Mouse (Mus musculus) heart, adult 11 months (tissue): ENCODE measurements at regions not wholly inside any gene's neighbourhood (a gene's known extent, or its start where the extent isn't known, plus 50 kb on each side); places are given as distances from the start of the nearest gene placed in this dataset.

Source experiments
- DNase-seq: peaks from one replicate; pipeline ENCODE4 v3.0.0; 2022

GRCm38 (mm10) chr4:87501791-87502190 is 271.5 kb upstream of the Slc24a2 start:
- DNase-seq, result no peak

GRCm38 (mm10) chr4:87500441-87500840 is 270.2 kb upstream of the Slc24a2 start:
- DNase-seq, result no peak

GRCm38 (mm10) chr4:87487798-87488197 is 257.5 kb upstream of the Slc24a2 start:
- no peak for DNase-seq

- no peak for DNase-seq
Observed at GRCm38 (mm10) chr4:87475537-87475936, 245.3 kb upstream of the Slc24a2 start.

- DNase-seq, result no peak
Observed at GRCm38 (mm10) chr4:87473331-87474039, 243.2 kb upstream of the Slc24a2 start.

- DNase-seq, result no peak
Observed at GRCm38 (mm10) chr4:87472787-87473186, 242.5 kb upstream of the Slc24a2 start.

GRCm38 (mm10) chr4:87471385-87471784 is 241.1 kb upstream of the Slc24a2 start:
- no peak for DNase-seq

GRCm38 (mm10) chr4:87467600-87467999 is 237.3 kb upstream of the Slc24a2 start:
- no peak for DNase-seq

- DNase-seq, result no peak
Observed at GRCm38 (mm10) chr4:87467018-87467417, 236.7 kb upstream of the Slc24a2 start.

GRCm38 (mm10) chr4:87461181-87461912 is 231.1 kb upstream of the Slc24a2 start:
- peak; percentile 92 for DNase-seq

GRCm38 (mm10) chr4:87455863-87456578 is 225.7 kb upstream of the Slc24a2 start:
- DNase-seq, result no peak

GRCm38 (mm10) chr4:87452122-87452521 is 221.8 kb upstream of the Slc24a2 start:
- no peak for DNase-seq

GRCm38 (mm10) chr4:87451251-87451650 is 221.0 kb upstream of the Slc24a2 start:
- DNase-seq, result no peak

GRCm38 (mm10) chr4:87448338-87448737 is 218.1 kb upstream of the Slc24a2 start:
- no peak for DNase-seq

GRCm38 (mm10) chr4:87446856-87447255 is 216.6 kb upstream of the Slc24a2 start:
- no peak for DNase-seq

- no peak for DNase-seq
Observed at GRCm38 (mm10) chr4:87434136-87434535, 203.9 kb upstream of the Slc24a2 start.

GRCm38 (mm10) chr4:87428374-87428773 is 198.1 kb upstream of the Slc24a2 start:
- DNase-seq, result no peak

- DNase-seq, result no peak
Observed at GRCm38 (mm10) chr4:87424066-87424465, 193.8 kb upstream of the Slc24a2 start.

- no peak for DNase-seq
Observed at GRCm38 (mm10) chr4:87422588-87422987, 192.3 kb upstream of the Slc24a2 start.

- DNase-seq, result no peak
Observed at GRCm38 (mm10) chr4:87403354-87403753, 173.1 kb upstream of the Slc24a2 start.

GRCm38 (mm10) chr4:87402173-87402556 is 171.9 kb upstream of the Slc24a2 start:
- DNase-seq, result no peak

GRCm38 (mm10) chr4:87401316-87402172 is 171.3 kb upstream of the Slc24a2 start:
- peak; percentile 83 for DNase-seq

- DNase-seq, result no peak
Observed at GRCm38 (mm10) chr4:87386835-87387234, 156.6 kb upstream of the Slc24a2 start.
